Mouse (Mus musculus) left cerebral cortex, postnatal 14 days (tissue): ENCODE results near the gene Stk26. TPM values are rescaled to one million over a fixed set of nuclear protein-coding genes. Genes with fewer than 3 reads are reported as not detected.

Experiments used
- DNase-seq, 2 experiments: peaks; one replicate each; pipeline ENCODE4 v3.0.0; 2021 to 2022; ENCODE audit warnings: low spot score in 2 of 2, mixed read lengths in 1 of 2
- intact Hi-C: fragments of 180-260 bp; cut with DNase I; formaldehyde crosslinking; loops from one replicate; pipeline ENCODE4 v1.15.1; 2025
- long read RNA-seq, 2 experiments: library from polyadenylated mRNA; stranded (forward); transcript quantifications; one replicate each; pipeline ENCODE4 v2.0.0; 2021
- total RNA-seq, 2 experiments: library from RNA; stranded (reverse); gene quantifications; 2 replicates each; pipeline ENCODE4 v1.2.3; 2021

Stk26 gene
- total RNA-seq, result 1 to 10 TPM in 1 of 2 experiments, under 1 TPM in 1; 0.75 to 1.7 TPM
- long read RNA-seq, experiment 1, partial matches to known transcripts, result 0 of 1 reads
- long read RNA-seq, experiment 1, other reads (novel, unspliced or antisense), result 1 of 1 reads
- long read RNA-seq, experiment 2, partial matches to known transcripts, result 0 of 1 reads
- long read RNA-seq, experiment 2, other reads (novel, unspliced or antisense), result 1 of 1 reads

DNA sequence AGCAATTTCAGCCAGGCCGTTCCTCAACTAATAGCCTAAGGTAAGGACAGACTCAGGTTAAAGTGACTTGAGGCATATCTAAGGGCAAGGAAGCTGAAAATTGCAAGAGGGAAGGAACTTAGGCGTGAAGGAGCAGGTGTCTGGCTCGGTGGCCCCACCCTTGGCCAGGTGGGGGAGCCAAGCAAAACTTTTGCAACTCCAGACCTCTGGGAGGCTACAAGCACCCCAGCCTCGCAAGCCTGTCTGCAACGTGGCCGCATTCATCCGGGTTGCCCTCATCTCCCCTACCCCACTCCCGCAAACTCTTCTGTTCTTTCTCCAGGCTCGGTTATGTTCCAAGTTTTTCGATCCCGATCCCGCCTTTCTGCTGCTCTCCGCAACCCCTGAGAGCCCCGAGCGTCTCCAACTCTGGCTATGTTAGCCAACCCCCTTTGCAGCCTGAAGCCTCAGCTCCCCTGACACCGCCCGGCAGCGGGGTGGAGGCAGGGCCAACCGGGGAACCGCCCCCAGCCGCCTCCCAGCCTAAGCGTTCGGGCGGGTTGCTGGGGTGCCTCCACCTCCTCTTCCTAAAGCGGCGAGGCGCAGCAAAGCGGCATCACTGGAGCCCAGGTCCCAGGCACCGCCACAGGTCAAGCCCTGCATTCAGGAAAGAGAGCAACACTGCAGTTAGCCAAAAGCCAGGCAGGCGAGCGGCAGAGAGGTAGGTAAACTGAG is at the start of gene Stk26:
Gene Stk26, plus strand, starts transcription at position 201 of the 714 bp plus-strand sequence.
- intact Hi-C loops, result no loop called here
- DNase-seq, result peak in 1 of 2 experiments; percentile 25

DNA sequence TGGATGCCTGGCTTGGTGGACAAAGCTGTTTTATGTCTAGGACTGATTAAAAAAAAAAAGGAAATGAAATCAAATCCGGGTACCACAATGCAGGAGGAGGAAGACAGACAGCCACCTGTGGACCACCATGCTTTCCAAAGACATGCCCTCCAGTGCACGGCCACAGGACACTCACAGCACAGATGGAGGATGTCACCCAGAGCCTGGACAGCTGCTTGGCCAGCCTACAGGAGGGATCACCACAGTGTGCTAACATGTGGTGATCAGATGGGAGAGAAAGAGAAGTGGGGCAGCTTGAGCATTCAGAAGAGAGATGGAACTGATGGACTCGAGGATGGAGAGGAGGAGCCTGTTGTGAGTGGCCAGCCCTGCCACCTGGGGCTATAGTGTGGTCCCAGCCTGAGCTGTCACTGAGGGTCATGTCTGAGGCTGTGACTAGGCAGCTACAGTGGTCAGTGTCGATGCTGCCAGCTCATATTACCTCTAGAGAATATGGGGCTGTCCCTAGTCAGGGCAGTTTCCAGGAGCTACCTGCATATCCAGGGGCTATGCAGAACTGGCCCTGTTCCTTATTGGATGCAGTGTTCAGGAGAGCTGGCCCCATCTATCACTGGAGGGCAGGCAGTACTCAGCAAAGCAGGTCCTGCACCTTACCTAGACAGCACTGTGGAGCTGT is 47.7 kb upstream of the Stk26 start:
- no peak for DNase-seq
- intact Hi-C loops, result no loop called here

DNA sequence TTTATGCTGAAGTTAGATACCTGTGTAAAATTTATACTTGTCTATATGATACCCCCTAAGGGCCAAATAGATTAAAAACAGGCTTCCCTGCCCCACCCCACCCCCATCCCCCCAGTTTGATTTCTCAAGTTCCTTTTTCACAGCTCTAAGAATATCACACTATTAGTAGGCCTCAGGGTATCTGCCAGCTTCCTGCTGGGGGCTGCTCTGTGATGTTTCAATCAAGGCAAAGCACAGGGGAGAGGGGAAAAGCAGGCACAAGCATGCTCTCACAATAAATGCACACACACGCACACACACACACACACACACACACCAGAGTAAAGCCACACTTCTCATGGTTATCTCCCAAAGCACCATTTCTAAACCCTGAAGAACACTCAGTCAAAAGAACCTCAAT is 43.0 kb upstream of the Stk26 start:
- DNase-seq, result no peak
- intact Hi-C loops, result no loop called here

DNA sequence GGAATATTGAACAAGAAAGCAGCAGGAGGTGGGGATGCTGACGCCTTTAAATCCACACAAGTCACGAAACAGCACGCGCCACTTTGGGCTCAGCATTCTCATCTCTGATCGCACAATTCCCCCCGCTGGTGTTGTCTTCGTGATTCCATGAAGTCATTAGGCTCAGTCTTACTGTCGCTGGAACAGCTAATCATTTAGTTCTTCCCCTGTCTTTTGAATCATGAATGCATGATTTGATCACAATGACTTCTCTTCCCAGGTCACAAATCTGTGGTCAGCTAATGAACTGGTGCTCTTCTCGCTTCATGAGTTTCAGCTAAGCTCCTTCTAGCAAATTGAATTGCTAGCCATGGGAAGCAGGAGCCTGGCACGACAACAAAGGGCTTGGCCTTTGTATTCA is 42.3 kb upstream of the Stk26 start:
- DNase-seq, result no peak
- intact Hi-C loops, result no loop called here

DNA sequence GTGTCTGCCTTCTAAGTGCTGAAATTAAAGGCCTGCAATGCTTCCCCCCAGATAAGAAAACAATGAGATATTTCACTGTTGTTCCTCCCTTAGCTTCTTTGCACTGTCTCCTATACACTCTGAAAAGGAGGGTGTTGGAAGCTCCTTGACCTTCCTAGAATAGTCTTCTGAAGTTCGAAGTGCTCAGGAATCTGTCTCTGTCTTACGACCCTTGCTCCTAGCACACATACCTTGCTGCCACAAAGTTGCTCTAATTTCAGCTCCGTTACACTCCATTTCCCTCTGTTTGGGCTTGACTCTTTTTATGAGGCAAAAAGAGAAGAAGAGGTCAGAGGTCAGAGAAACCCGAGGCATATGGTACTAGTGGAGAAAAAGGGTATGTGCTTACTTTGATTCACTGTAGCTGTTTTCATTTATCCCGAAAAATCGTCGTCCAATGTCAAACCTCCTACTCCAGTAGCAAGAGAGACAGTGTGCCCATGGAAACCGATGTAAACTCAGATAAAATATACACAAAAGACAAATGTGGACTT is 41.1 kb upstream of the Stk26 start:
- intact Hi-C loops, result no loop called here
- no peak for DNase-seq

DNA sequence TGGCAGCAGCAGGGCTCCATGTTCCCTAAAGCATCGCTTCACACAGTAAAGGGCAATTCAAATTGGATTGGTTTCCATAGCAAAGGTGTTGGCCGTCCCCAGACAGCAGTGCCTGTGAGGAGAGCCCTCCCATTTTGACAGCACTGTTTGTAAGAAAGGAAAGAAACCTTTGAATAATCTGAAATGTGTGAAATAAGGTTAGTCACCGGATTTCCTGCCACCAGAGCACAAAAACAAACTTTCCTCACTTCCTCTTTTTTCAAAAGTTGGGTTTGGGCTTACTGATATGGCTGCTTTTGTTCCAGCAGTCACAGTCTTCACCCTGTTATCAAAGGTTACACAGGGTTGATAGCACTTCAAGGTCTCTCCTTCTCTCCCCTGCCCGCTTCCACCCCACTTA is 35.2 kb upstream of the Stk26 start:
- DNase-seq, result no peak
- intact Hi-C loops, result no loop called here

DNA sequence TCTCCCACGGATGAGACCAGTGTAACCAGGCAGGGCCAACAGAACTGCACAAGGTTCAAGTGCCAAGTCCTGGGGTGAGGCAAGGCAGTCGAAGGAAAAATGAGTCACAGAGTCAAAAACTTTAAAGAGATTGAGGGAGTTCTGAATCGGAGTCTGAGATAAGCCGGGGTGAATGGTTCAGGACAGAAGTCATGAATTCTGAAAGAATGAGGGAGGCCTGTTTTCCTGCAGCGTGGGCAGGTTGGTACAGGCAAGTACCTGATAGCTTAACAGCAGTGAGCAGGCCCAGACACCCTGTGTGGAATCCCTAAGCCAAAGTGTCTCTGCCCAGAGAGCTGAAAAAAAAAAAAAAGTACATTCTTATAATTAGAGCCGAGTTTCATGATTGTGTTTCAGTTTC is 17.0 kb upstream of the Stk26 start:
- intact Hi-C loops, result no loop called here
- no peak for DNase-seq

DNA sequence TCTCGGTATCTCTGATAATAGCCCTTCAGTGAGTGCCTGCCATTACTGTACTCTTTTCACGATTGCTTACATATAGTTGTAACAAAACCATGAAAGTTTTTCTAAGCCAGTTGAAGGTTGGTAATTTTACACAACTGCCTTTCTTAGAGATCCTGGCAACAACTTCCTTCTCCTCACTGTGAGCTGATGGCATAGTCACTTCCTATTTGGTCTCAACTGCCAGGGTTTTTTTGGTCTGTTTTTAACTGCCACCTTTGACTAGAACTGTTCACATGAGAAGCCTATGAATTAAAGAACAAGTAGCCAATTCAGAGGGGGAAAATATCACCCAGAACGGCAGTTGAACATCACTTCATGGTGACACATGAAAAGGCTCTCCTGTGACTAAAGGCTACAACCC is 5.3 kb upstream of the Stk26 start:
- intact Hi-C loops, result no loop called here
- no peak for DNase-seq

DNA sequence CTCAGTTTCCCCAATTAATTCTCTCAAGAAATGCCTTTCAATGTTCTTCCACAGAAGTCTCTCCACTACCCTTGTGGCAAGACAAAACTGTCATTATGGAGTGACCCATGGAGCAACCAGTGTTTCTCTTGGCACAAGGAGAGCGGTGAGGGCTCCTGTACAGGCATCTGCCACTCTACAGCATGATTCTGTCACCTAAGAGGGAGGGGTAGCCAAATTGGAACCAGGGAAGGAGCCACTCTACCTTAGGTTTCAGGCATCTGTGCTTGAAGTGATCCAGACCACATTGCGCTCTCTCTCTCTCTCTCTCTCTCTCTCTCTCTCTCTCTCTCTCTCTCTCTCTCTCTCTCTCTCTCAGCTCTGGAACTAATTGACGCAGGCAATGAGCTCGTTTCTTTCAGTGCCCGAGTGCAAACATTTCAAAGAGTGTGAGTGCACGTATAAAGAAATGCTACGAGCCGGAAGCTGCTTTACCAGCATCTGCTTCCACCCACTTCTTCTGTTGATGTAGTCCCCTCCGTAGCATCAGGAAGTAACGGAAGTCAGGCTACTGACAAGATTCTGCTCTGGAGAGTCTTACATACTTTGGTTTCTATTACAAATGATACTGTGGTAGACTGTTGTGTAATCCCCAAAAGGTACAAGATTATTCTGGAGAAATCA is 4.7 kb upstream of the Stk26 start:
- DNase-seq, result no peak
- intact Hi-C loops, result no loop called here

DNA sequence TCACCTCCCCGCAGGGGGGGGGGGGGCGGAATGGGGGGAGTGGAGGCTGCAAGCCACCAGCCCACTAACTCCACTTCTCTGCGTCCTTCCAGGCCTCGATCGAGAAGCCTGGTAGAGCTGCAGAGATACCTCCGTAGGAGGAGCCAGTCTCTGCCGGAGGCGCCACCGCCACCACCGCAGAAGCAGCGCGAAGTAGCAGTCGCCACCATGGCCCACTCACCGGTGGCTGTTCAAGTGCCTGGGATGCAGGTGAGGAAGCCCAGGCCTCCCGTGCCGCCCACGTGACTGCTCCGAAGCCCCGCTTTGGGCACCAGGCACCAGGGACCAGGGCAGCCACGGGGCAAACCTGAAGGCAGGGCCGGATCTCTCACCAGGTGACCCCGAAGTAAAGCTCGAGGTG is 740 bp downstream of the Stk26 start:
- no peak for DNase-seq
- intact Hi-C loops, result no loop called here

DNA sequence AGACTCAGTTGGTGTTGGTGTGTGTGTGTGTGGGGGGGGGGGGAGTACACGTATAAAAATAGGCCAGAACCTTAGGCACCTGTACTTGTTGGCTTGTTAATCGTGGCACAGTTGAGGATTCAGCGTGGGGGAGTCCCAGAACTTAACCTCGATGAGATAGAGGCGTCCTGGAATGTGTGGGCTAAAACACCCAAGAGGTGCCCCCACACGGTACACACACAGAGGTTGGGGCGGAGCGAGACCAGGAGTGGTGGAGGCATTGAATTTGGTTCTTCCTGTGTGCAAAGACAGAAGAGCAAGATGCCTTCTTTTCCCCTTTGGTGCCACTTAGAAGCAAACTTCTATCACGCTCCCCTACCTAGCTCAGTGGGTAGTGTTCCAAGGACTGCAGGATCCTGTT is 1.2 kb downstream of the Stk26 start:
- DNase-seq, result no peak
- intact Hi-C loops, result no loop called here

DNA sequence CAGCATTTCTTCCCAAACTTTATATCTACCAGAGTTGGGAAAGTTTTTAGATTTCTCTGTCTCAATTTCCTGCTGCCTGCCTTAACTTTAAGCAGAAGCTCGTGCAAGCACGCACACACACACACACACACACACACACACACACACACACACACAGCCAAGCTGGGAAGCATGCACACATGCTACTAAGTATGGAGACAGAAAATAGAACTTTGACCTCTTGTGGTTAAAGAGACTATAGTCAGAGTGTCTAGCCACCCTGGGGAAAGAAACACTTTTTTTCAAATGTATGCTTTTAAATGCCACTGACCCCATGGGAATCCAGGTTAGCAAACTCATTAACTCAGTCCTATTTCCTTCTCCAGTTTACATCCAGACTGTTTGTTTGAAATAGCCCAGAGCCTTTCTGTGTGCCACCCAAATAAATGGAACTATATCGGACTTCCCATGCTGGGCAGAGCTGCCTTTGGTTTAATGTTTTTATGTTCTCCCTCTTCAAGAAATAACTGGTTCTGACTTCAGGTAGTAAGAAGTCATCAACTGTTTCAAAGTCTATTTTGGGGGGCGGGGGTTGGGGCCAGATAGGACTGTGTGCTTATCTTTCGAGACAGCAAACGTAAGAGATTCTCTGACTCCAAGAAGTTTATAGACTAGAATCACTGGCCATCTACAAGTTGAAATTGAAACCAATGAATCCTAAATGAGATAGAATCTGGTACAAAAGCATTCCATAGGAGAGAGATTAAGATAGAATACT is 9.8 kb downstream of the Stk26 start:
- DNase-seq, result no peak
- intact Hi-C loops, result no loop called here

DNA sequence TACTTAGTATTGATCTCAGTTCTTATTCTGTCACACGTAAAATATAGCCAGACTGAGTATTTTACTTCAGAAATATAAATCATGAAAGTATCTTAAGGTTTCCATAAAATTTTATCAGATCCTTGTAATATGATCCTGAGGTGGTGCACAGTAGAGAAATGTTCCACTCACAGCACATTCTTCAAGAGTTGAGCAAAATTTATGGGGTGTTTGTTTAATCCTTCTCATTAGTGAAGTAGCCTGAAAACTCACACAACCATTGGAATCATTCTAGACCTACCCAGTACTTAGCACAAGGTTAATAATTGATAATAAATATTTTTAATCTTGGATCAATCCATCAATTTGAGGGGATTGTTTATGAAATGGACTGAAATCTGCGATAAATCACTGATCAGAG is 22.9 kb downstream of the Stk26 start:
- no peak for DNase-seq
- intact Hi-C loops, result no loop called here

DNA sequence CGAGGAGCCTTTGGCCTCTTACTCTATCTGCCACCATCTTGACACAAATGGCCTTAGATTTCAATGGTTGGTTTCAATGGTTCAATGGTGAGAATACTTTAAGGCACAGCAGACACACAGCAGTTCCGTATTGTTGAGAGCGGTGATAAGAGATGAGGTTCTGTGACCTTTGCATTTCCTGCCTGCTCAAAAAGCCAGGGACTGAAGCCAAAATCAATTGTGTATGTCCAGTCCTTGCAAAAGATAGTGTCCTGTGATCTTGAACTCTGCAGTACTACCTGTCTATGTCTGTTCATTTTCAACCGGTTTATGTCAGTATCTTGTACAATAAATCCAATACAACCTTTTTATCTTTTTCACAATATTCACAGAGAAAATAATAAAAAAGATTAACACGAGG is 23.9 kb downstream of the Stk26 start:
- intact Hi-C loops, result no loop called here
- DNase-seq, result no peak

DNA sequence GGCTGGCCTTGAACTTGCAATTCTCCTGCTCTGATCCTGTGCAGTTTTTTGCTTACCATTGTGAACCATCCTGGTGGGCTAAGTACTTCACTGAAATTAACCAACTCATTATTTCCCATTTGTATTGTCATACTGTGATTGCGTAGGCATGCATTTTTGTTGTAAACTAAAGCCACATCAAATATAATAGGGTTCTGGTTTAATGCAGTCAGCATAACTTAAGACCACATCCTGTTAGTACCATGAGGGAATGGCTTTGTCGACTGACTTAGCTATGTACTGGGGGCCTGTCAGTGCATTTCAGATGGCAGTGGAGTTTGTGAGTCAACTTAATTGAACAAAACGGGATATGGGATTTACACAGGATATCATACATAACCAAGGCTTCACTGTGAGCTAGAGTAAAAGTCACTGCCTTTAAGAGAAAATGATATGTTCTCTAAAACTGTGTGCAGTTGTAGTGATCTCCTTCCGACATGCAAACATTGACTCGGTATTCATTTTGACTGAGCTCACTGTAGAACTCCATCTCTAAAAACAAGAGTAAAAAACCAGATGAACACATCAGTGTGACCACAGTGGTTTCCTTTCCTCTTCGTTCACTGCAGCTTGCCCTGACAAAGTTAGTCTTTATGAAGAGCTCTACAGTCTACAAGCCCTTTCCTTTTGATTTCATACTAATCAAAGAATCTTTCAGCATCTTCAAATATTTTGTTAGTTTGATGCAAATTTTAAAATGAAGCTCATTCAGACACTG is 33.6 kb downstream of the Stk26 start:
- no peak for DNase-seq
- intact Hi-C loops, result no loop called here

DNA sequence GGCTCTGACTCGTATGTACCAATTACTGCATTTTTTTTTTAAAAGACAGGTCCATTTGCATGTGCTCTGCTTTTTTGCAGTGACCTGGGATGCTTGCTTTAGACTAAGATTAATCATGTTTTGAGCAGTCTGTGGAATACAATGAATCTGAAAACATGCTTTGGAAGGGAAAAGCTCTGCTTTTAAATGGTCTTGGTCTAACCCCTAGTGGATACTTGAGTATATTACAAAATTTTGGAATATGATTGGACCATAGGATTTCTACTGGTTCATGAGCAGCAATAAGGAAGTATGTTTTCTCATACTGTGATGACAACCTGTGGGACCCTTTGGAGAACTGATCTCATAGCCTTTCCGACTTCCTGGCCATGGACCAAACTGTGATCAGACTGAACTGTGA is 47.2 kb downstream of the Stk26 start:
- DNase-seq, result no peak
- intact Hi-C loops, result loop anchor here (5.0 kb wide), 1 partner anchor 211 kb away; no protein-coding TSS in a partner anchor

DNA sequence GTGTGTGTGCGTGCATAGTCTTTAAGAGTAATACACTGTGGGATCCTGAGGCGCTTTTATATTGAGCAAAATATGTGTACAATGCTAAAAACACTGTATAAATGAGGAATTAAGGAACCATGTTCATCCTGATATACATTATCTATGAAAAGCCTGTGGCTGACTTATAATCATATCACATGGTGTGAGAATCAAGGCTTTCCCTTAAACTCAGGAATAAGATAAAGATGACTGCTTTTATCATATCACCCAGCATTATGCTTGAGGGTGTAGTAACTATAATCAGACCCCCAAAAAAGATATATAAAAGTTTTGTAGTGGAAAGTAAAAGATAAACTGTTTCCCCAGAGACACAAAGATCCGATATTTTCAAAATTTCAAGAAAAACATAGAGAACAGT is 62.6 kb downstream of the Stk26 start:
- DNase-seq, result no peak
- intact Hi-C loops, result no loop called here

DNA sequence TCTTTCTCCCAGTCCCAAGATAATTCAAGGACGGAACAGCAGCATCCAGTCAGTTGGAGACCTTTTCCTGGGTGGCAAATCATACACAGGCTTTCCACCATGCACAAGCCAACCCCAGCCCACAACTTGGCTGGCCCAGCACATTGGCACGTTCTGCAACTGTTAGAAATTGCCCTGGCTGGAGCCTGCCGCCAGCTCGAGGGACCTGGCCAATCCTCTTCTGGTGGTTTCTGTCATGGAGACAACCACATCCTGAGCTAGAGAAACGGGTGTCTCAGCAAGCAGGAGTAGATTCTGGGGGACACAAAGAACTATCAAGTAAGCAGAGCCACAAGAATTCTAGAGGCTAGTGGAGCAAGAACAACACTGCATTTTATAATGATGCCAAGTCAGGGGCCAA is 69.1 kb downstream of the Stk26 start:
- intact Hi-C loops, result no loop called here
- DNase-seq, result no peak

DNA sequence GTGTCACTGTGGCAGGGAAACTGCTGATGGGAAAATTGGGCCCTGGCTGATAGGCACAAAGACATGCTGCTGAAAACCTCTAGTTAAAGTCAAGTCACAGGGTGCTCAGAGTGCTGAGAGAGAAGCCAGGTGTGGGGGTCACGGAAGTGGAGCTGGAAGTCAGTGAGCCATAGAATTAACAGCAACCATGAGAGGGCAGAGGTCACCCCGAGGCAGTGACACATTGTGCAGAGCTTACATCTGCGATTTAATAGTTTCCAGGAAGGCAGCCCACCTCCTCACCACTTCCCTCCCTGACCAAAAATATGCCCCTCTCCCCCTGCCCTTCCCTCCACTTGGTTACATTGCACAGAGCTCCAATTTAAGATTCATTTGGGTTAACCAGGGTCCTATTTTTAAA is 76.5 kb downstream of the Stk26 start:
- intact Hi-C loops, result no loop called here
- DNase-seq, result no peak
